Mouse (Mus musculus) cerebellum, adult 2 months (tissue): ENCODE data around the gene Dydc2.

Experiments used
- CTCF ChIP-seq: fragments of 200-500 bp; IDR thresholded peaks from 2 replicates; pipeline ENCODE4 v1.5.1; 2011; ENCODE audit warnings: low read depth, mild to moderate bottlenecking, control low read depth, low read length, moderate library complexity, borderline replicate concordance; ENCODE audit not compliant: insufficient read depth
- POLR2A ChIP-seq: fragments of 200-500 bp; IDR thresholded peaks from 2 replicates; pipeline ENCODE4 v1.6.1; 2011; ENCODE audit warnings: low read length, control low read depth, borderline replicate concordance; ENCODE audit not compliant: insufficient read depth

DNA sequence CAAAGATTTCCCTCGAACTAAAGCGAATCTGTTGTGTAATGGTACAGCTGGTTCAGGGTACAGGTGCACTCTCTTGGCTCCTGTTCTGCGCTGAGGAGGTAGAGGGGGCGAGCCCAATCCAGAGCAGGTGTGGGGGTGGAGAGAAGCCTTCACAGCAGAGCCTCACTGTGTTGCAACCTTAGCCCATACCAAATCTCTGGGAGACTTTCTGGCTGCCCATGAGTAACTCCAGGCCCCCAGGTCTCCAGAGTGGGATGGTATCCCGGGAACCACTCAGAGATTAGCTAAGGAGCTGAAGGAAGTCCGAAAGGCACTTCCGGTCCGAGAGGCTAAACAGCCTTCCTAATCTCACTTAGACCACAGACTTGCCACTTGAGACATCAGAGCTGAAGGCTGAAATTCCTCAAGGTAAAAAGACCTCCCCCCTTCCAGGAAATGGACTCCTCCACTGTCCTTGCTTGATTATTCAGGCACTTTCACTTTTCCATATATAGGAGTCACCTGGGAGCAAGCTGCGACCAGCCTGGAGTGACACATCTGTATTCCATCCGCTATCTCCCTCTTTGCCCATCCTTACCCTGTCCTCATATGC, 35.9 kb upstream of the Dydc2 start, which contains the start of gene Mat1a:
- TF ChIP-seq CTCF (no peak), POLR2A (no peak)
